Mouse (Mus musculus): ENCODE measurements at regions not wholly inside any gene's neighbourhood (a gene's known extent, or its start where the extent isn't known, plus 50 kb on each side); places are given as distances from the start of the nearest gene placed in this dataset.
A peak's percentile ranks its signal among the peaks of the same experiment; 100 is the strongest.
"Not testable (repeated sequence)": the region's sequence is repeated elsewhere in the genome, so short reads cannot be mapped to it uniquely, and the experiment has no call there.

DNA sequence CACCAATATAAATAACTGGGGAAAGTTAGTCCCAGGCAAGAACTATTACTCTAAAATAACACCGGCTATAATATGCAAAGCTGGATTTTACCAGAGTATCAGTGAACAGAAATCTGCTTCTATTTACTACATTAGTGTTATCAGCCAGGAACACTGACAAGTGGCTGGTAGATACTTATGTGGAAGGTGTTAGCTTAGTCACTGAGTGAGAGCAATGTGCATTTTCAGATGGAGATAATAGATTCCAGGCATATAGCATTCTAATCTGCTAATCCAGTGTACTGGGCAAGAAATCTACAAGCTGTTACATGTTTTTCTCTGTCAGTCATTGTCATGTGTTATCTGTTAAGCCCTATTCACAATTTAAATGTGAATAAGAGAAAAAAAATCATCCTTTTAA, 1054.6 kb upstream of the Rag2 start:
- not testable (repeated sequence) for H3K27me3 ChIP-seq (ENCODE audit: control insufficient read depth, insufficient read depth, low read depth, low read length); H3K27ac ChIP-seq (ENCODE audit: low read length); H3K4me1 ChIP-seq (ENCODE audit: control insufficient read depth, low read depth, low read length); H3K4me3 ChIP-seq (ENCODE audit: low read depth, low read length); H3K4me2 ChIP-seq (ENCODE audit: low read depth, low read length); H3K36me3 ChIP-seq (ENCODE audit: control insufficient read depth, insufficient read depth); H3K9me3 ChIP-seq (replicated peaks; ENCODE audit: control insufficient read depth, low read length); H3K9ac ChIP-seq (ENCODE audit: low read depth, low read length)
- peak; percentile 65 for ATAC-seq (ENCODE audit: low read depth)
- no CpG with 5 or more reads among the region's 1 CpGs for WGBS (ENCODE audit: insufficient replicate concordance)

DNA sequence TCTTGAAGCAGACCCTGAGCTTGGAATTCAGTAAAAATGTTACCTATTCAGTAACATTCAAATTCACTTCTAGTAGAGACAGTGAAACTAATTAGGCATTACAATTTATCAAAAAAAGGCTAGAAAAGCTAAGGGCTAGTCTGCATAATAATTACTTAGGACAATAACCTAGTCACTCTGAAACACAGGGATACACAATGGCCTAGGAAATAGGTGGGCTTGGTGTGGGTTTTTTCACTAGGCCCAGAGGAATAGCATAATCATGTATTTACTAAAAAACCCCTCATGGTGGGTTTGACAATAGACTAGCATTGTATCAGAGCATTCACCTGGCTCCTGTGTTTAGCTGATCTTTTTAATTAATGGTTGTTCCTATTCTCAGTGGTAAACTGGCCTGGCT, 1033.9 kb upstream of the Rag2 start:
- not testable (repeated sequence) for H3K27ac ChIP-seq (ENCODE audit: low read length); H3K36me3 ChIP-seq (ENCODE audit: control insufficient read depth, insufficient read depth); H3K4me3 ChIP-seq (ENCODE audit: low read depth, low read length); H3K4me2 ChIP-seq (ENCODE audit: low read depth, low read length); ATAC-seq (ENCODE audit: low read depth); H3K9ac ChIP-seq (ENCODE audit: low read depth, low read length); H3K9me3 ChIP-seq (replicated peaks; ENCODE audit: control insufficient read depth, low read length); H3K27me3 ChIP-seq (ENCODE audit: control insufficient read depth, insufficient read depth, low read depth, low read length); H3K4me1 ChIP-seq (ENCODE audit: control insufficient read depth, low read depth, low read length)

DNA sequence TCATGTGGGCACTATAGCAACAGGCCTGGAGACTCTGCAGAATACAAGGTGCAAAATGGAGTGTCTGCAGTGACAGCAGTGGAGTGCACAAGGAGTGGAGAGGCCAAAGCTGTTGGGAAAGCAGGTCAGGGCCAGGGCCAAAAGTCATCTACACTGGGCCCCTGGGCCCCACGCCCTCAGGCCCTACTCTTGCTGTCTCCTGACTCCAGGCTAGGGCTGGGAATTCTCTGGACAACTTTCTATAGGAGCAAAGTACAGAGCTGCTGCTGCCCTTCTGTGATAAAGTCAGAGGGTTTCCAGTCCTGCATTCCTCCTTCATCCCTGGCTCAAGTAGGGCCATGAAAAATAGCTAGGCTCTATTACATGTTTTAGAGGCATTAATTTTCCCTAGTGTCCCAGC, 998.3 kb upstream of the Rag2 start:
- not testable (repeated sequence) for ATAC-seq (ENCODE audit: low read depth)

DNA sequence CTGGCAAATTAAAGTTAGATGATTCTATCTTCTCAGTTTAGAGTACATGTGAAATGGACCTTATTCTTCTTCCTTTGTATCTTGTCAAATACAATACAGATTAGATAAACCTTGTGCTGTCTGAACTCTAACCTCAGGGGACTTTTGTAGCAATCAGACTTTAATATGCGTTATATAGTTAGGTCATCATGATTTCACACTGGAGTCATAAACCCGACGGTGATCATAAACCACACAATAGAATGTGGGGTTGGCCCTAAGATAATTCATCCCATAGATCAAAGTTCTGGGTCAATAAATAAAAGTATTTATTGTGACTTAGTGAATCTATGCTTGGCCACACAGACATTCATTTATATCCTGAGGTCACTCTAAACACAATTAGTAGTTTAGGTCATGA, 971.8 kb upstream of the Rag2 start:
- no CpG with 5 or more reads among the region's 3 CpGs for WGBS (ENCODE audit: insufficient replicate concordance)
- not testable (repeated sequence) for H3K9me3 ChIP-seq (replicated peaks; ENCODE audit: control insufficient read depth, low read length); H3K4me3 ChIP-seq (ENCODE audit: low read depth, low read length); H3K4me1 ChIP-seq (ENCODE audit: control insufficient read depth, low read depth, low read length); H3K27me3 ChIP-seq (ENCODE audit: control insufficient read depth, insufficient read depth, low read depth, low read length); H3K36me3 ChIP-seq (ENCODE audit: control insufficient read depth, insufficient read depth); H3K27ac ChIP-seq (ENCODE audit: low read length); H3K9ac ChIP-seq (ENCODE audit: low read depth, low read length); H3K4me2 ChIP-seq (ENCODE audit: low read depth, low read length); ATAC-seq (ENCODE audit: low read depth)

More for the DNA sequence above, 998.3 kb upstream of the Rag2 start:
- H3K36me3 ChIP-seq (ENCODE audit: control insufficient read depth, insufficient read depth); H3K9me3 ChIP-seq (replicated peaks; ENCODE audit: control insufficient read depth, low read length); H3K4me1 ChIP-seq (ENCODE audit: control insufficient read depth, low read depth, low read length); H3K9ac ChIP-seq (ENCODE audit: low read depth, low read length); H3K4me3 ChIP-seq (ENCODE audit: low read depth, low read length); H3K27ac ChIP-seq (ENCODE audit: low read length); H3K27me3 ChIP-seq (ENCODE audit: control insufficient read depth, insufficient read depth, low read depth, low read length); H3K4me2 ChIP-seq (ENCODE audit: low read depth, low read length): not testable (repeated sequence)
- WGBS (ENCODE audit: insufficient replicate concordance) = no CpG with 5 or more reads among the region's 1 CpGs

DNA sequence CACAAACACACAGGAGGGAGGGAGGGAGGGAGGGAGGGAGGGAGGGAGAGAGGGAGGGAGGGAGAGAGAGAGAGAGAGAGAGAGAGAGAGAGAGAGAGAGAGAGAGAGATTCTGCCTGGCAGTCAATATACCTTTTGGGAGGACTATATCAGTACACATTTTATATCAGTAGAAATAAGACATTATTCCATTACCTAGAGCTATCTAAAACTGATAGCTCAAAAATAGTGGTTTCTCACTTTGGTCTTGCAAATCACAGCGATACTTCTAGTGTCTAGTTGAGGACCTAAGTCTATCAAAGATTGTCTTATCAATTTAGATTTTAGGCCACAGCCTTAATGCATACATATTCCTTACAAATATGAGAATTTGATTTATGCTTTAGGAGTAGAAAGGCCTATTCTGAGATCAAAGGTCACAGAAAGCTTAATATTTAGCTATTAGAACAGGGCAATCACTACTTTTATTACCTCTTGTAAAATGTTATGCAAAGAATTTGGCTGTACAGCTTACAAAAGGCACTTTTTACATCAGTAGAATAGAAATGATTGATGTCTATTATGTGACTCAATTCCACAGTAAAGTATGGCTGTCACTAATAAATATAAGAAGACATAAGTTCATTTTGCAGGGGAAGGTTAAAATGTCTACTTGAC, 953.0 kb upstream of the Rag2 start:
- H3K9me3 ChIP-seq (replicated peaks; ENCODE audit: control insufficient read depth, low read length); H3K4me1 ChIP-seq (ENCODE audit: control insufficient read depth, low read depth, low read length); H3K27me3 ChIP-seq (ENCODE audit: control insufficient read depth, insufficient read depth, low read depth, low read length); ATAC-seq (ENCODE audit: low read depth); H3K4me2 ChIP-seq (ENCODE audit: low read depth, low read length); H3K9ac ChIP-seq (ENCODE audit: low read depth, low read length); H3K36me3 ChIP-seq (ENCODE audit: control insufficient read depth, insufficient read depth); H3K27ac ChIP-seq (ENCODE audit: low read length); H3K4me3 ChIP-seq (ENCODE audit: low read depth, low read length): not testable (repeated sequence)
- WGBS (ENCODE audit: insufficient replicate concordance) = no CpG with 5 or more reads among the region's 1 CpGs

DNA sequence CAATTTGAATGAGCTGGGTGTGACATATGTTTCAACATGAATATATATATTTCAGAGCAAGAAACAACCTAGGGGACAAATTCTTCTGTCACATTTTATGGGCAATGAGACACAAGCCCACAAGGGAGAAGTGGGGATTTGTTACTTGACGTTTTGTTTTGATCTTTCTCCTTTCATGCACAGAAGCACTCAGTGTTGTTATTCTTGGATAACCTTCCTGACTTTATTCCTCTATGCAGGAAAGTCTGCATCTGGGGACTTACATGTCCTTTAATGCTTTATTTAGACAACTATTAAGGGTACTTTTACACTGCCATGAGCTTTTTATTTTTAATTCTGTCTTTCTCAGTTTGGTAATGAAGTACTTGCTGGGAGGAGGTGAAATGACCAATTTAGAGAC, 916.1 kb upstream of the Rag2 start:
- not testable (repeated sequence) for H3K4me3 ChIP-seq (ENCODE audit: low read depth, low read length); H3K36me3 ChIP-seq (ENCODE audit: control insufficient read depth, insufficient read depth); H3K4me1 ChIP-seq (ENCODE audit: control insufficient read depth, low read depth, low read length); H3K9me3 ChIP-seq (replicated peaks; ENCODE audit: control insufficient read depth, low read length); H3K27me3 ChIP-seq (ENCODE audit: control insufficient read depth, insufficient read depth, low read depth, low read length); H3K4me2 ChIP-seq (ENCODE audit: low read depth, low read length); ATAC-seq (ENCODE audit: low read depth); H3K9ac ChIP-seq (ENCODE audit: low read depth, low read length); H3K27ac ChIP-seq (ENCODE audit: low read length)
- WGBS (ENCODE audit: insufficient replicate concordance) = no CpG with 5 or more reads among the region's 1 CpGs

DNA sequence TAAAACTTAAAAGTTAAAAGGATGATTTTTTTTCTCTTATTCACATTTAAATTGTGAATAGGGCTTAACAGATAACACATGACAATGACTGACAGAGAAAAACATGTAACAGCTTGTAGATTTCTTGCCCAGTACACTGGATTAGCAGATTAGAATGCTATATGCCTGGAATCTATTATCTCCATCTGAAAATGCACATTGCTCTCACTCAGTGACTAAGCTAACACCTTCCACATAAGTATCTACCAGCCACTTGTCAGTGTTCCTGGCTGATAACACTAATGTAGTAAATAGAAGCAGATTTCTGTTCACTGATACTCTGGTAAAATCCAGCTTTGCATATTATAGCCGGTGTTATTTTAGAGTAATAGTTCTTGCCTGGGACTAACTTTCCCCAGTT, 881.2 kb upstream of the Rag2 start:
- H3K4me1 ChIP-seq (ENCODE audit: control insufficient read depth, low read depth, low read length) = not testable (repeated sequence)

DNA sequence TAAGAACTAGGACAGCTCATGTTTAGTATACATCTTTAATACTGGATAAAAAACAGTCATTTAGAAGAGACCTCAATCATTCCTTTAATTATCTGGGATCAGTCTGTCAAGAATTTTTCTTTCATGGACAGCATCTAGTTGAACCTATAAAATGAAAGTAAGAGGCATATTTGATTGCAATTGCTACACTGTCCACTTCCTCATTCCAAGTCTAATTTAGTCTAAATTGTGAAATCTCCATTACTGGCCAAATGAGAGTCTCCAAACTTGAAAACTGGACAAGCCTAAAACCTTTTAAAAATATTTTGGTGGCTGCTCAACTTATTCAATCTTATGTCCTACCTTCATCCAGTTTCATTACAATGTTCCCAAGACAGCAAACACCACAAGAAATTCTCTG, 869.5 kb upstream of the Rag2 start:
- not testable (repeated sequence) for H3K4me2 ChIP-seq (ENCODE audit: low read depth, low read length); H3K4me3 ChIP-seq (ENCODE audit: low read depth, low read length); ATAC-seq (ENCODE audit: low read depth); H3K9ac ChIP-seq (ENCODE audit: low read depth, low read length); H3K27ac ChIP-seq (ENCODE audit: low read length); H3K27me3 ChIP-seq (ENCODE audit: control insufficient read depth, insufficient read depth, low read depth, low read length); H3K4me1 ChIP-seq (ENCODE audit: control insufficient read depth, low read depth, low read length); H3K9me3 ChIP-seq (replicated peaks; ENCODE audit: control insufficient read depth, low read length); H3K36me3 ChIP-seq (ENCODE audit: control insufficient read depth, insufficient read depth)

More for the DNA sequence above, 881.2 kb upstream of the Rag2 start:
- not testable (repeated sequence) for H3K9me3 ChIP-seq (replicated peaks; ENCODE audit: control insufficient read depth, low read length); H3K4me2 ChIP-seq (ENCODE audit: low read depth, low read length); H3K4me3 ChIP-seq (ENCODE audit: low read depth, low read length); H3K9ac ChIP-seq (ENCODE audit: low read depth, low read length); H3K36me3 ChIP-seq (ENCODE audit: control insufficient read depth, insufficient read depth); H3K27me3 ChIP-seq (ENCODE audit: control insufficient read depth, insufficient read depth, low read depth, low read length); H3K27ac ChIP-seq (ENCODE audit: low read length)
- ATAC-seq (ENCODE audit: low read depth) = peak; percentile 48; the same call in 1 of the 2 replicates
- WGBS (ENCODE audit: insufficient replicate concordance) = no CpG with 5 or more reads among the region's 1 CpGs

DNA sequence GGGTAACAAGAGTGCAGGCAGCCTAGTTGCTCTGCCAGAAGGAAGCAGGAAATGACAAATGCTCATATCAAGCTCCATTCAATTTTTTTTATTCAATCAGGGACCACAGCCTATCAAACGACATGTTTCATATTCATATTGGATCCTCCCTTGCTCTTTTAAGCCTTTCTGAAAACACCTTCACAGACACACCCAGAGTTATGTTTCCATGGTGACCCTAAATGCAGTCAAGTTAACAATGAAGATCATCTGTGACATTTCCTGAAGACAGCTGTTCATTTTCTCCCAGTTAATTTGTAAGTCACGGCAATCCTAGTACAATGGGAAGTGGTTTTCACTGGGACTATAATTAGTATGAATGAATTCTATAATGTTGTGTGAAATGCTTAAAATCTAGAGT, 839.1 kb upstream of the Rag2 start:
- Histone ChIP-seq H3K27ac (ENCODE audit: low read length) (no peak overlapping the region), H3K36me3 (ENCODE audit: control insufficient read depth, insufficient read depth) (no peaks in the 10 kb centered on the region), H3K4me2 (ENCODE audit: low read depth, low read length) (no peak overlapping the region), H3K9me3 (replicated peaks; ENCODE audit: control insufficient read depth, low read length) (no peaks in the 10 kb centered on the region), H3K27me3 (ENCODE audit: control insufficient read depth, insufficient read depth, low read depth, low read length) (no peaks in the 10 kb centered on the region), H3K9ac (ENCODE audit: low read depth, low read length) (no peak overlapping the region), H3K4me1 (ENCODE audit: control insufficient read depth, low read depth, low read length) (no peaks in the 10 kb centered on the region), H3K4me3 (ENCODE audit: low read depth, low read length) (no peak overlapping the region)
- 40% methylated on average over 2 of the region's 2 CpGs for WGBS (ENCODE audit: insufficient replicate concordance)
- no peak for ATAC-seq (ENCODE audit: low read depth)

DNA sequence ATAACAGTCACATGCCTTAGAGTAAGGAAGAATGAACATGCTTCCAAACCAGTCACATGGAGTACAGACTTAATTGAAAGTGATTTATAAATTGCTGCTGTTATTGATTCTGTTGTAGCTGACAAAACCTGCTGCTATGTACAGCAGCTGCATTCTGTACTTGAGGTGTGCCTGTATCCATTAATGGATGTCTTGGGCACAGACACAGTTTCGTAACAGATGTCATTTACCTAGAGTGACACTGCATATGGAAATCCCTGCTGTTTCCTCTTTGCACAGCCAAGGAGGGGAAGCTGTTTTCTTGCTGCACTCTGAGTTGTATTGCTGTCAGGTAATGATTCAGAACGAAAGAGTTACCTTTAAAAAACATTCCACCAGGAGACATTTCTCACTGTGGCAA, 828.9 kb upstream of the Rag2 start:
- Histone ChIP-seq H3K27ac (ENCODE audit: low read length) (no peak overlapping the region), H3K4me3 (ENCODE audit: low read depth, low read length) (no peak overlapping the region), H3K9ac (ENCODE audit: low read depth, low read length) (no peak overlapping the region), H3K9me3 (replicated peaks; ENCODE audit: control insufficient read depth, low read length) (no peaks in the 10 kb centered on the region), H3K4me2 (ENCODE audit: low read depth, low read length) (no peak overlapping the region), H3K27me3 (ENCODE audit: control insufficient read depth, insufficient read depth, low read depth, low read length) (no peaks in the 10 kb centered on the region), H3K36me3 (ENCODE audit: control insufficient read depth, insufficient read depth) (no peaks in the 10 kb centered on the region), H3K4me1 (ENCODE audit: control insufficient read depth, low read depth, low read length) (no peaks in the 10 kb centered on the region)
- no peak for ATAC-seq (ENCODE audit: low read depth)
- 47% methylated on average over 2 of the region's 2 CpGs for WGBS (ENCODE audit: insufficient replicate concordance)

Data from liver, embryonic 16.5 days (tissue).